Mouse (Mus musculus) left cerebral cortex, adult 2 months (tissue): ENCODE measurements around the gene Gm10112. TPM values are rescaled to one million over a fixed set of nuclear protein-coding genes. Genes with fewer than 3 reads are reported as not detected.

ENCODE experiments used
- DNase-seq, 2 experiments: peaks; one replicate each; pipeline ENCODE4 v3.0.0; 2021 to 2022; ENCODE audit warnings: low spot score in 2 of 2, mixed read lengths in 1 of 2; ENCODE audit errors: extremely low spot score in 1 of 2
- H3K27ac ChIP-seq: fragments of 200-600 bp; 2 replicates; pipeline ENCODE4 v1.8.1; 2022
- H3K4me3 ChIP-seq: fragments of 200-600 bp; 2 replicates; pipeline ENCODE4 v1.8.1; 2022
- CTCF ChIP-seq: fragments of 200-600 bp; IDR thresholded peaks from 2 replicates; pipeline ENCODE4 v1.8.1; 2022; ENCODE audit warnings: antibody characterized with exemption, mild to moderate bottlenecking, moderate library complexity
- intact Hi-C: fragments of 180-260 bp; cut with DNase I; formaldehyde crosslinking; loops from one replicate; pipeline ENCODE4 v1.15.1; 2025
- long read RNA-seq, 2 experiments: library from polyadenylated mRNA; stranded (forward); transcript quantifications; one replicate each; pipeline ENCODE4 v2.0.0; 2021; ENCODE audit warnings: borderline mapping rate in 2 of 2
- total RNA-seq, 2 experiments: library from RNA; stranded (reverse); gene quantifications; 2 replicates each; pipeline ENCODE4 v1.2.3; 2021

Gene Gm10112
- not detected for total RNA-seq
- long read RNA-seq, experiment 1, result 0 reads
- long read RNA-seq, experiment 2, result 0 reads

DNA sequence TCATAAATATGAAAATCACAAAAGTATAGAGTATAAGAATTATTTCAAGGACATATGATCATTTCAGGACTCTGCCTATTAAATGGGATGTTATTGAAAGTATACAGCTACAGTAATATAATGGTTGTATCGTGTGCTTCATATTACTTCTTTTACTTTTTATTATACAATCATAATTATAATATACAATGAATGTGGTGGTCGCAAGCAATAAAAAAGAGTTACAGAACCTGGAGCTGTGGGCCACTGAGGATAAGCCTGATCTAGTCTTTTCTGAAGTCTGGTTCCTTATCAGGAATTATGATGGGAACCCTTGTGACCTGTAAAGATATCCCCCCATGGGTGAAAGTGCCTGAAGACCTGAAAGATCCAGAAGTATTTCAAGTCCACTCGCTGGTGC is at the start of gene Gm10112:
TSS of gene Gm10112 (plus strand) at position 301 of the 400 bp plus-strand sequence.
- intact Hi-C loops, result no loop called here
- no peak for DNase-seq
- no peak for TF ChIP-seq CTCF
- H3K4me3 ChIP-seq, result no peak within 1 kb of the TSS
- H3K27ac ChIP-seq, result no peak within 1 kb of the TSS

- DNase-seq, result no peak
- intact Hi-C loops, result no loop called here
- TF ChIP-seq CTCF, result peak; percentile 5
- Histone ChIP-seq H3K4me3 (no peak overlapping the region), H3K27ac (no peak overlapping the region)
Measured at GRCm38 (mm10) chrX:111189574-111189973, 21.4 kb downstream of the Gm10112 start.

GRCm38 (mm10) chrX:111196376-111196775 is 28.2 kb downstream of the Gm10112 start:
- no peak overlapping the region for H3K27ac ChIP-seq
- DNase-seq, result peak in 1 of 2 experiments; percentile 7
- TF ChIP-seq CTCF, result peak; percentile 73
- intact Hi-C loops, result loop anchor here (5.0 kb wide), 1 partner anchor 1151 kb away; no protein-coding TSS in a partner anchor
- no peak overlapping the region for H3K4me3 ChIP-seq

DNA sequence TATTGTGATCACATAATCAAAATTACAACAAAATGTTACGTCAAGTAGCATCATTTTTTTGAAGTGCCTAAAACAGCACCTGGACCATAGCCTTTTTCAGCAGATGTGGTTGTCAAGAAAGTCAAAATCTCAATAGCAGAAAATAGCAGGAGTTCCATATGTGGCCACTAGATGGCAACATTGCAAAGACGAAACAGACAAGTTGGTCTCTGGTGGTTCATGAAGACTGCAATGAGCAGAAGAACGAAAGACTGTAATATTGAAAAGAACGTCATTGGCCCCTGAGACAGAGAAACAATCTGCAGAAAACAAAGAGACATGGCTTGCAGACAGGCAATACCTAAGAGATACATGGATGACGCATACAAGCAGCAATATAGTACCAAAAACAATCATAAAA is 42.1 kb downstream of the Gm10112 start:
- intact Hi-C loops, result no loop called here
- peak; percentile 25 to 44 for DNase-seq
- TF ChIP-seq CTCF, result peak; percentile 84
- Histone ChIP-seq H3K27ac (no peak overlapping the region), H3K4me3 (no peak overlapping the region)

Other genes with a start within 250 kb of the Gm10112 start
- gene Cylc1, start 57.9 kb upstream of the Gm10112 start, total RNA-seq, result not detected